Mouse (Mus musculus) limb, embryonic 12.5 days (tissue): ENCODE measurements around the gene Gpr37. TPM values are rescaled to one million over a fixed set of nuclear protein-coding genes. Genes with fewer than 3 reads are reported as not detected.

ENCODE experiments used
- ATAC-seq: fragments of 200-750 bp; cut with Nextera tagmentation; 2 replicates; pipeline ENCODE4 v1.8.0; 2017; ENCODE audit warnings: low read depth, moderate TSS enrichment; ENCODE audit not compliant: insufficient number of reproducible peaks, insufficient read depth, low FRiP score, low TSS enrichment
- H3K27ac ChIP-seq: fragments of 300-500 bp; sonication (generic); 2 replicates; pipeline ENCODE4 v1.5.1; 2016; ENCODE audit warnings: mild to moderate bottlenecking, moderate library complexity
- H3K27me3 ChIP-seq: fragments of 300-500 bp; sonication (generic); 2 replicates; pipeline ENCODE4 v1.6.1; 2016; ENCODE audit warnings: mild to moderate bottlenecking, moderate library complexity
- H3K36me3 ChIP-seq: fragments of 300-500 bp; sonication (generic); 2 replicates; pipeline ENCODE4 v1.6.1; 2016; ENCODE audit warnings: mild to moderate bottlenecking, moderate library complexity
- H3K4me1 ChIP-seq: fragments of 300-500 bp; sonication (generic); replicated peaks from 2 replicates; pipeline ENCODE4 v1.6.1; 2016
- H3K4me2 ChIP-seq: fragments of 300-500 bp; sonication (generic); 2 replicates; pipeline ENCODE4 v1.6.1; 2016; ENCODE audit warnings: mild to moderate bottlenecking, moderate library complexity
- H3K4me3 ChIP-seq: fragments of 300-500 bp; sonication (generic); replicated peaks from 2 replicates; pipeline ENCODE4 v1.5.1; 2016; ENCODE audit warnings: mild to moderate bottlenecking
- H3K9ac ChIP-seq: fragments of 300-500 bp; sonication (generic); replicated peaks from 2 replicates; pipeline ENCODE4 v1.6.1; 2016; ENCODE audit warnings: mild to moderate bottlenecking, moderate library complexity
- H3K9me3 ChIP-seq: fragments of 300-500 bp; sonication (generic); 2 replicates; pipeline ENCODE4 v1.6.1; 2016; ENCODE audit warnings: mild to moderate bottlenecking, moderate library complexity
- WGBS: fragments of 180-500 bp; shearing (Covaris S2); methylation state at CpG from one replicate; pipeline ENCODE4 v1.1.7; 2016; 5-methylcytosine and 5-hydroxymethylcytosine counted together
- polyA plus RNA-seq: library from polyadenylated mRNA; unstranded; fragments of >200 nt; fragmentation: Nextera tagmentation; extraction: Ambion mirVana; gene quantifications from 2 replicates; pipeline ENCODE4 v1.2.1, GENCODE M21; 2016

Gpr37 gene
- polyA plus RNA-seq, 1 experiment from 2014 or later: 1.6 TPM

GRCm38 (mm10) chr6:25675111-25675510 lies 15.4 kb downstream of the Gpr37 start:
- no peak overlapping the region for H3K27ac ChIP-seq
- no peaks in the 10 kb centered on the region for H3K4me1 ChIP-seq
- 90% methylated on average over 4 of the region's 4 CpGs for WGBS
- no peaks in the 10 kb centered on the region for H3K9me3 ChIP-seq
- H3K27me3 ChIP-seq: no peaks in the 10 kb centered on the region
- no peaks in the 10 kb centered on the region for H3K36me3 ChIP-seq
- no peak overlapping the region for H3K4me2 ChIP-seq
- H3K4me3 ChIP-seq: no peak overlapping the region
- no peak for ATAC-seq
- no peak overlapping the region for H3K9ac ChIP-seq

- Histone ChIP-seq H3K9ac (no peak overlapping the region), H3K4me3 (no peak overlapping the region), H3K36me3 (no peaks in the 10 kb centered on the region), H3K4me2 (no peak overlapping the region), H3K27ac (no peak overlapping the region), H3K27me3 (0 out of 2 replicates have a peak, but pooled peaks cover 2% of the 10 kb centered on the region), H3K4me1 (no peaks in the 10 kb centered on the region), H3K9me3 (no peaks in the 10 kb centered on the region)
- ATAC-seq: no peak
- 70% methylated on average over 3 of the region's 3 CpGs for WGBS
Measured at GRCm38 (mm10) chr6:25673801-25674200, 16.7 kb downstream of the Gpr37 start.

GRCm38 (mm10) chr6:25670150-25670549 lies 20.4 kb downstream of the Gpr37 start:
- Histone ChIP-seq H3K27ac (no peak overlapping the region), H3K9ac (no peak overlapping the region), H3K4me3 (no peak overlapping the region), H3K9me3 (no peaks in the 10 kb centered on the region), H3K36me3 (no peaks in the 10 kb centered on the region), H3K4me1 (no peaks in the 10 kb centered on the region), H3K4me2 (no peak overlapping the region), H3K27me3 (0 out of 2 replicates have a peak, but pooled peaks cover 2% of the 10 kb centered on the region)
- 59% methylated on average over 4 of the region's 4 CpGs for WGBS
- no peak for ATAC-seq

GRCm38 (mm10) chr6:25663942-25664341 lies 26.6 kb downstream of the Gpr37 start:
- Histone ChIP-seq H3K36me3 (no peaks in the 10 kb centered on the region), H3K27ac (no peak overlapping the region), H3K4me1 (no peaks in the 10 kb centered on the region), H3K9ac (no peak overlapping the region), H3K4me2 (no peak overlapping the region), H3K4me3 (no peak overlapping the region), H3K9me3 (no peaks in the 10 kb centered on the region), H3K27me3 (0 out of 2 replicates have a peak, but pooled peaks cover under 1% of the 10 kb centered on the region)
- WGBS: 81% methylated on average over 2 of the region's 2 CpGs
- no peak for ATAC-seq

GRCm38 (mm10) chr6:25659924-25660675 lies 30.4 kb downstream of the Gpr37 start:
- Histone ChIP-seq H3K27me3 (no peaks in the 10 kb centered on the region), H3K9me3 (no peaks in the 10 kb centered on the region), H3K4me1 (no peaks in the 10 kb centered on the region), H3K36me3 (no peaks in the 10 kb centered on the region), H3K9ac (no peak overlapping the region), H3K4me2 (no peak overlapping the region), H3K27ac (no peak overlapping the region), H3K4me3 (no peak overlapping the region)
- no peak for ATAC-seq
- WGBS: 88% methylated on average over 3 of the region's 3 CpGs

Other genes starting within 250 kb of the Gpr37 start
- gene Pot1a, start 118.5 kb upstream of the Gpr37 start, polyA plus RNA-seq: 33.3 and 40.2 TPM in 2 replicates